Mouse (Mus musculus) forebrain, embryonic 12.5 days (tissue): Measurements from ENCODE around the gene Grn. TPM values are rescaled to one million over a fixed set of nuclear protein-coding genes. Genes with fewer than 3 reads are reported as not detected.
A peak's percentile ranks its signal among the peaks of the same experiment; 100 is the strongest.

Experiments used
- ATAC-seq: fragments of 200-750 bp; cut with Nextera tagmentation; 2 replicates; pipeline ENCODE4 v1.8.0; 2017; ENCODE audit warnings: moderate TSS enrichment; ENCODE audit not compliant: low FRiP score
- H3K27ac ChIP-seq: fragments of 300-500 bp; sonication (generic); 2 replicates; pipeline ENCODE4 v1.5.1; 2016; ENCODE audit warnings: mild to moderate bottlenecking
- H3K27me3 ChIP-seq: fragments of 300-500 bp; sonication (generic); 2 replicates; pipeline ENCODE4 v1.6.1; 2016; ENCODE audit warnings: mild to moderate bottlenecking
- H3K36me3 ChIP-seq: fragments of 300-500 bp; sonication (generic); replicated peaks from 2 replicates; pipeline ENCODE4 v1.6.1; 2016; ENCODE audit warnings: mild to moderate bottlenecking
- H3K4me1 ChIP-seq: fragments of 300-500 bp; sonication (generic); 2 replicates; pipeline ENCODE4 v1.6.1; 2016
- H3K4me2 ChIP-seq: fragments of 300-500 bp; sonication (generic); 2 replicates; pipeline ENCODE4 v1.6.1; 2016; ENCODE audit warnings: mild to moderate bottlenecking, moderate library complexity
- H3K4me3 ChIP-seq: fragments of 300-500 bp; sonication (generic); replicated peaks from 2 replicates; pipeline ENCODE4 v1.5.1; 2016; ENCODE audit warnings: mild to moderate bottlenecking
- H3K9ac ChIP-seq: fragments of 300-500 bp; sonication (generic); 2 replicates; pipeline ENCODE4 v1.6.1; 2016; ENCODE audit warnings: mild to moderate bottlenecking
- H3K9me3 ChIP-seq: fragments of 300-500 bp; sonication (generic); 2 replicates; pipeline ENCODE4 v1.6.1; 2016
- WGBS: fragments of 180-500 bp; shearing (Covaris S2); methylation state at CpG from one replicate; pipeline ENCODE4 v1.1.7; 2016; 5-methylcytosine and 5-hydroxymethylcytosine counted together
- polyA plus RNA-seq: library from polyadenylated mRNA; unstranded; fragments of >200 nt; fragmentation: Nextera tagmentation; extraction: Ambion mirVana; gene quantifications from 2 replicates; pipeline ENCODE4 v1.2.1, GENCODE M21; 2016

The Grn gene
- polyA plus RNA-seq, 1 experiment from 2014 or later: 55.5 TPM

DNA sequence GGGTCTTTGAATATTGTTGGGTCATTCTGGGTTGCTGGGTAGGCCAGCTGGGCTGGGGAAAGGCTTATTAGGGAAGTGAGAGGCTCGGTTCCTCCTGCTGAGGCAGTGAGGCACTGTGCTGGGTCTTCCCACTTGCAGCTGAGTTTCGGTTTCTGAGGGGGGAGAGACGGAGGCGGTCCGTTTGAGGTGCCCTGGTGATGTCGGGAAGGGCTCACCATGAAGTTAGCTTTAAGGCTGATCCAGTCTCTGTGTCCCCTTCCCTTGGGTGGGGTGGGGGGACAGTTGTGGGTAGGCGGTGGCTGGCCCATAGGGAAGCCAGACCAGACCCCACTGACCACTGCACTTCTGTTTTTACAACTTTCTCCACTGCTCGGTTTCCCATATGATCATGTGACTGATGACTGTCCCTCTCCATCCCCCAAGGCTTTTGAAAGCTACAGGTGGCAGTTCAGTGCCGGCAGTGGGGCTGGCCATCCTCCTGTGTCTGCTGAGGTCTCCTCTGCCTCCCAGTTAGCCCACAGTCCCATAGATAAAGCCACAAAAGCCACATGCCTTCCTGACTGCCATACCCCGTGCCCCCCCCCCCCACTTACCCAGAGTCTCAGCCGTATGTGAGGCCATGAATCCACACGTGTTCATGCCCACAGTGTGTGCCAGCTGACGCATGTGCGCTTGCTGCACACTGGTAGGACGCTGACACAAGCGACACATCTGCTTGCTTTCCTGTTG lies 2.2 kb downstream of the Grn start:
- Histone ChIP-seq H3K4me3 (no peak overlapping the region), H3K9me3 (no peaks in the 10 kb centered on the region), H3K4me2 (no peak overlapping the region), H3K9ac (no peak overlapping the region), H3K27ac (no peak overlapping the region), H3K36me3 (peaks cover 34% of the 10 kb centered on the region), H3K27me3 (peaks cover 9% of the 10 kb centered on the region), H3K4me1 (peaks cover 20% of the 10 kb centered on the region)
- 71% methylated on average over 16 of the region's 16 CpGs for WGBS
- ATAC-seq: no peak

DNA sequence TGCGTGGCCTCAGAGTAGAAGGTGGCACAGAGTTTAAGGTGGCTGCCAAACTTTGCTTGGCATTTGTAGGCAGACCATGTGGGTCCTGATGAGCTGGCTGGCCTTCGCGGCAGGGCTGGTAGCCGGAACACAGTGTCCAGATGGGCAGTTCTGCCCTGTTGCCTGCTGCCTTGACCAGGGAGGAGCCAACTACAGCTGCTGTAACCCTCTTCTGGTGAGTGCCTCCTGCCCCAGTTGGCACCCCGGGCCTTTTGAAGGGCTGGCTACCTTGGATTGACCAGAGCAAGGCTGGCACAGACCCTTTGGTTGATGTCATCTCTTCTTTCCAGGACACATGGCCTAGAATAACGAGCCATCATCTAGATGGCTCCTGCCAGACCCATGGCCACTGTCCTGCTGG lies 2.8 kb downstream of the Grn start:
- Histone ChIP-seq H3K4me1 (peaks cover 26% of the 10 kb centered on the region), H3K27me3 (peaks cover 11% of the 10 kb centered on the region), H3K4me3 (no peak overlapping the region), H3K9me3 (no peaks in the 10 kb centered on the region), H3K27ac (no peak overlapping the region), H3K36me3 (peaks cover 39% of the 10 kb centered on the region), H3K4me2 (no peak overlapping the region), H3K9ac (no peak overlapping the region)
- ATAC-seq: no peak
- 88% methylated on average over 6 of the region's 6 CpGs for whole genome bisulfite sequencing

DNA sequence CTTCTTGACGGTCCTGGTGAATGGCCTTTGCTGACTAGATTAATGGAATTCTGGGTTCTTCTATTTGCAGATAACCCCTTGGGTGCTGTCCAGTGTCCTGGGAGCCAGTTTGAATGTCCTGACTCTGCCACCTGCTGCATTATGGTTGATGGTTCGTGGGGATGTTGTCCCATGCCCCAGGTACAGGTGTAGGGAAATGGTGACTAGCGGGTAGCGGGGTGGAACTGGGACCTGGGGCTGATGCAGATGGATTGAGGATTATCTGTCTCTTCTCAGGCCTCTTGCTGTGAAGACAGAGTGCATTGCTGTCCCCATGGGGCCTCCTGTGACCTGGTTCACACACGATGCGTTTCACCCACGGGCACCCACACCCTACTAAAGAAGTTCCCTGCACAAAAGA lies 3.8 kb downstream of the Grn start:
- Histone ChIP-seq H3K27me3 (peaks cover 16% of the 10 kb centered on the region), H3K4me3 (no peak overlapping the region), H3K4me1 (peaks cover 36% of the 10 kb centered on the region), H3K9me3 (no peaks in the 10 kb centered on the region), H3K36me3 (peaks cover 47% of the 10 kb centered on the region), H3K4me2 (no peak overlapping the region), H3K9ac (no peak overlapping the region), H3K27ac (no peak overlapping the region)
- ATAC-seq: no peak
- 91% methylated on average over 7 of the region's 7 CpGs for WGBS

DNA sequence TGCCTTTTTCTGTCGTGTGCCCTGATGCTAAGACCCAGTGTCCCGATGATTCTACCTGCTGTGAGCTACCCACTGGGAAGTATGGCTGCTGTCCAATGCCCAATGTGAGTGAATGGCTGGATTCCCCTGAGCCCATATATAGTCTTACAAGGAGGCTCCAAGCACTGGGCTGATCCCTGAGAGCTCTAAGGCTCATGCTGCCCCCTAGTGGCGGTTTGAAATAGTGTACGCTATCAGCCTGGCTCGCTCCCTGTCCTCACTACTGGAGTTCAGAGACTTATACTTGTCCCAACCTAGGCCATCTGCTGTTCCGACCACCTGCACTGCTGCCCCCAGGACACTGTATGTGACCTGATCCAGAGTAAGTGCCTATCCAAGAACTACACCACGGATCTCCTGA lies 4.3 kb downstream of the Grn start:
- Histone ChIP-seq H3K36me3 (peaks cover 53% of the 10 kb centered on the region), H3K4me1 (peaks cover 40% of the 10 kb centered on the region), H3K27me3 (peaks cover 16% of the 10 kb centered on the region), H3K9ac (no peak overlapping the region), H3K4me3 (no peak overlapping the region), H3K9me3 (no peaks in the 10 kb centered on the region), H3K27ac (no peak overlapping the region), H3K4me2 (no peak overlapping the region)
- 13% methylated on average over 7 of the region's 7 CpGs for WGBS
- peak; percentile 40 for ATAC-seq

DNA sequence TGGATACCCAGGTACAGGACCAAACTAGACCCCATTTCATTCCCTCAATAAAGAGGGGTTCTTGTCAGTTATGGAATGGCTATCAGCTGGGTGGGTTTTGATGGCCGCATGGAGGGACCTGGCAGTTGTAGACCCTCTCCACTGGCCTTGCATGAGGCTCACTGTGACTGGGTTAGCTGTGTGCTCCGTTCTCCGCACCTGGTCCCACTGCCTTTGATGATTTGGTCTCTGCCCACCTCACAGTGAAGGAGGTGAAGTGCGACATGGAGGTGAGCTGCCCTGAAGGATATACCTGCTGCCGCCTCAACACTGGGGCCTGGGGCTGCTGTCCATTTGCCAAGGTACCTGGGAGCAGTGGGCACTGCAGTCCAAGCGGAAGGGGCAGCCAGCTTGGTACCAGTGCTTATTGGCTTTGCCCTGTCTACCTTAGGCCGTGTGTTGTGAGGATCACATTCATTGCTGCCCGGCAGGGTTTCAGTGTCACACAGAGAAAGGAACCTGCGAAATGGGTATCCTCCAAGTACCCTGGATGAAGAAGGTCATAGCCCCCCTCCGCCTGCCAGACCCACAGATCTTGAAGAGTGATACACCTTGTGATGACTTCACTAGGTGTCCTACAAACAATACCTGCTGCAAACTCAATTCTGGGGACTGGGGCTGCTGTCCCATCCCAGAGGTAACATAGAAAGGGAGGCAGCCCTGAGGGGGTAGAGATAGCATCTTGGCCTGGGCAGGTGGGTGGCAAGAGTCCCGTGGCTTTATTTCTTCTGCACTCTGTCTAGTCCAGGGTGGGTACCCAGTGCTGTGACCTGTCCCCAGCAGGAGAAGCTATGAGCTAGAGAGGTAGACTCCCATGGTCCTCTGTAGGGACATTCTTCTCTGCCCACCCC lies 4.9 kb downstream of the Grn start:
- peaks cover 20% of the 10 kb centered on the region for H3K27me3 ChIP-seq
- H3K4me2 ChIP-seq: no peak overlapping the region
- ATAC-seq: no peak
- H3K4me3 ChIP-seq: no peak overlapping the region
- H3K27ac ChIP-seq: no peak overlapping the region
- no peaks in the 10 kb centered on the region for H3K9me3 ChIP-seq
- H3K36me3 ChIP-seq: peaks cover 59% of the 10 kb centered on the region
- 90% methylated on average over 11 of the region's 11 CpGs for WGBS
- H3K4me1 ChIP-seq: peaks cover 36% of the 10 kb centered on the region
- H3K9ac ChIP-seq: no peak overlapping the region

DNA sequence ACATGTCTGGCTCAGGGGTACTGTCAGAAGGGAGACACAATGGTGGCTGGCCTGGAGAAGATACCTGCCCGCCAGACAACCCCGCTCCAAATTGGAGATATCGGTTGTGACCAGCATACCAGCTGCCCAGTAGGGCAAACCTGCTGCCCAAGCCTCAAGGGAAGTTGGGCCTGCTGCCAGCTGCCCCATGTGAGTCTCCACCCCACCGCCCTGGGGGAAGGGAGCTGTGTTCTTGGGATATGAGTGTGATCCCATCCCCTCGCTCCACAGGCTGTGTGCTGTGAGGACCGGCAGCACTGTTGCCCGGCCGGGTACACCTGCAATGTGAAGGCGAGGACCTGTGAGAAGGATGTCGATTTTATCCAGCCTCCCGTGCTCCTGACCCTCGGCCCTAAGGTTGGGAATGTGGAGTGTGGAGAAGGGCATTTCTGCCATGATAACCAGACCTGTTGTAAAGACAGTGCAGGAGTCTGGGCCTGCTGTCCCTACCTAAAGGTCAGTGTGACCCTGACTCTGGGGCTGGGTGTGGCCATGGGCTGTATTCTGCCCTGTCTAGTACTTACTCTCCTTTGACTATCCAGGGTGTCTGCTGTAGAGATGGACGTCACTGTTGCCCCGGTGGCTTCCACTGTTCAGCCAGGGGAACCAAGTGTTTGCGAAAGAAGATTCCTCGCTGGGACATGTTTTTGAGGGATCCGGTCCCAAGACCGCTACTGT lies 5.8 kb downstream of the Grn start:
- H3K4me1 ChIP-seq: peaks cover 29% of the 10 kb centered on the region
- H3K4me2 ChIP-seq: no peak overlapping the region
- peaks cover 68% of the 10 kb centered on the region for H3K36me3 ChIP-seq
- no peak for ATAC-seq
- H3K9ac ChIP-seq: no peak overlapping the region
- no peak overlapping the region for H3K27ac ChIP-seq
- 94% methylated on average over 18 of the region's 18 CpGs for WGBS
- H3K9me3 ChIP-seq: no peaks in the 10 kb centered on the region
- no peak overlapping the region for H3K4me3 ChIP-seq
- H3K27me3 ChIP-seq: peaks cover 22% of the 10 kb centered on the region

DNA sequence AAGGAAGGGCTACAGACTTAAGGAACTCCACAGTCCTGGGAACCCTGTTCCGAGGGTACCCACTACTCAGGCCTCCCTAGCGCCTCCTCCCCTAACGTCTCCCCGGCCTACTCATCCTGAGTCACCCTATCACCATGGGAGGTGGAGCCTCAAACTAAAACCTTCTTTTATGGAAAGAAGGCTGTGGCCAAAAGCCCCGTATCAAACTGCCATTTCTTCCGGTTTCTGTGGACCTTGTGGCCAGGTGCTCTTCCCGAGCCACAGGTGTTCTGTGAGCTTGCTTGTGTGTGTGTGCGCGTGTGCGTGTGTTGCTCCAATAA lies 6.3 kb downstream of the Grn start:
- H3K27ac ChIP-seq: no peak overlapping the region
- WGBS: 80% methylated on average over 10 of the region's 10 CpGs
- H3K4me1 ChIP-seq: peaks cover 29% of the 10 kb centered on the region
- peaks cover 73% of the 10 kb centered on the region for H3K36me3 ChIP-seq
- no peak for ATAC-seq
- no peaks in the 10 kb centered on the region for H3K9me3 ChIP-seq
- H3K4me3 ChIP-seq: no peak overlapping the region
- H3K4me2 ChIP-seq: no peak overlapping the region
- 0 out of 2 replicates have a peak overlapping the region, but pooled peaks have one; percentile 65 for H3K9ac ChIP-seq
- peaks cover 22% of the 10 kb centered on the region for H3K27me3 ChIP-seq

DNA sequence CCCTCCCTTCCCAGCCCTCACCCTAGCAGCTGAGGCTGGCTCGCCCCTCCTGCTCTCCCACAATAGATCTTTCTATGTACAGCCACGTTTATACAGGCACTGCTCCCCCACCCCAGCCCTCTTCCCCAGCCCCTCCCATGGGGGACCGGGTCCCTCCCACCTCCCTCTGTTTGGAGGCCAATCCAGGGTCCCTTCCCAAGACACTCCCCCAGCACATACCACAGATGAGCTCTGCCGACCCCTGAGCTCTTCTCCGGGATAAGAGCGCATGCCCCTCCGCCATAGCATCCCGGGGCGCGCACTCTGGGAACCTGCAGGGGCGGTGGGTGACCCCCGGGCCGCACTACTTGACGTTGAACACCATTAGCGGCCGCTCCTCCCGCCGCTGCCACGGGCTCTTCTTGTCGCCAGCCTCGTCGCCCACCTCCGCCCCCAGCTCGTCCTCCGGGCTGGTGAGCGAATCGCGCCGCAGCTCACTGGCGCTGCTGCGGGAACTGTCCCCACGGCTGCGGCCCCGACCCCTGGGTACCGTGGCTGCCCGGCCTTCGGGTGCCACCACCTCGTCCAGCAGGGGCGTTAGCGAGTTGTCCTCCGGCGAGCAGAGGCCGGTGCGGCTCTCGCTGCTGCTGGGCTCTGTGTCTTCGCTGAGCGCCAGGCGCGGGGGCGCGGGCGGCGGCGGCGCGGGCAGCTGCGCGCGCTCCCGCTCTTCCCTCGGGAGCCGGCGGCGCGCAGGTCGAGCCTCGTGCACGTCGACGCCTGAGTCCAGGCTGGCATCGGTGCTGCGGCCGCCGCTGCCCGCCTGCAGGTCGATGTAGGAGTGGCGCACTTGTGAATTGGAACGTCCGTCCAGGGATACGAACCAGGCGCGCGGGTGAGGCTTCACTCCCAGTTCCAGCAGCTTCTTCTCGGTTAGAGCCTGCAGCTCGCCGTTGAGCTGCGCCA lies 7.3 kb downstream of the Grn start:
- peaks cover 25% of the 10 kb centered on the region for H3K4me1 ChIP-seq
- H3K9me3 ChIP-seq: no peaks in the 10 kb centered on the region
- H3K27ac ChIP-seq: peak overlapping the region; percentile 63
- H3K36me3 ChIP-seq: peaks cover 83% of the 10 kb centered on the region
- WGBS: 4% methylated on average over 86 of the region's 87 CpGs
- peak overlapping the region; percentile 63 for H3K4me2 ChIP-seq
- peaks cover 22% of the 10 kb centered on the region for H3K27me3 ChIP-seq
- peak; percentile 56 for ATAC-seq
- H3K4me3 ChIP-seq: peak overlapping the region; percentile 37
- peak overlapping the region; percentile 65 for H3K9ac ChIP-seq

DNA sequence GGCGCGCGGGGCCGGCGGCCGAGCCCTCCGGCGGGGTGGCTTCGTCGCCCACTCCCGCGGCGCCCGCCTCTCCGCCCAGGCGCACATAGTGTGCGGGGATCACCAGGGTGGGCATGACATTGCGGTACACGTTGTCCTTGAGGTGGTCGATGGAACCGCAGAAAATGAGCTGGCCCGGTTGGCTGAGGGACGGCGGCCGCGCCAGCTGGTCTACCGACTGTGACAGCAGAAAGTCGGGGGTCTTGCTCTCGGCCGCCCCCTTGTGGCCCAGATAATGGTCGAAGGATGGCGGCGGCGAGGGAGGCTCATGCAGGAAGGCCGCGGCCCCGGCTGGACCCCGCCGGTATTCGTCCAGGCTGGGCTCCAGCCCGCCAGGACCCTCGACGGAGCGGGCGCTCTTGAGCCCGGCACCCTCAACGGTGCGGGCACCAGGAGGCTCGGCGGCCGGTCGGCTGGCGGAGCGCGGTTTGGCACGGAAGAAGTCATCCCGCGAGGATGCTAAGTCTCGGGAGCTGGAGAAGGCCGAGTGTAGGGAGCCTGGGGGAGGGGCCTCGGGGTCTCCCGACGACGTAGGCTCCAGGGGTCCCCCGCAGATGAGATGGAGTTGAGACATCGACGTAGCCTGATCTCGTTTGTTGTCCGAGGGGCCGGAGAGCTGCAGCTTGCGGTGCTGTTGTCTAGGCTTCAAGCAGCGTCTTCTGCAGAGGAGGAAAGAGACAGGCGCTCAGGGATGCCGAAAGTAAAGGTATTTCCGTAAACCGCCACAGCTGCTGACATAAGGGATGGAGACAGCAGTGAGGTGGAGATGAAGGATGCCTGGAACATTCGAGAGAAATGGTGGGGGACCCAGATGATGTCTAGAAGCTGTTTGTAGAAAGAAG lies 8.3 kb downstream of the Grn start:
- Histone ChIP-seq H3K9ac (peak overlapping the region; percentile 65), H3K27ac (peak overlapping the region; percentile 63; the same call in 1 of the 2 replicates), H3K27me3 (peaks cover 22% of the 10 kb centered on the region), H3K36me3 (peaks cover 86% of the 10 kb centered on the region), H3K4me3 (peak overlapping the region; percentile 37), H3K4me1 (peaks cover 26% of the 10 kb centered on the region), H3K9me3 (no peaks in the 10 kb centered on the region), H3K4me2 (peak overlapping the region; percentile 63)
- 7% methylated on average over 77 of the region's 77 CpGs for WGBS
- ATAC-seq: peak; percentile 44

DNA sequence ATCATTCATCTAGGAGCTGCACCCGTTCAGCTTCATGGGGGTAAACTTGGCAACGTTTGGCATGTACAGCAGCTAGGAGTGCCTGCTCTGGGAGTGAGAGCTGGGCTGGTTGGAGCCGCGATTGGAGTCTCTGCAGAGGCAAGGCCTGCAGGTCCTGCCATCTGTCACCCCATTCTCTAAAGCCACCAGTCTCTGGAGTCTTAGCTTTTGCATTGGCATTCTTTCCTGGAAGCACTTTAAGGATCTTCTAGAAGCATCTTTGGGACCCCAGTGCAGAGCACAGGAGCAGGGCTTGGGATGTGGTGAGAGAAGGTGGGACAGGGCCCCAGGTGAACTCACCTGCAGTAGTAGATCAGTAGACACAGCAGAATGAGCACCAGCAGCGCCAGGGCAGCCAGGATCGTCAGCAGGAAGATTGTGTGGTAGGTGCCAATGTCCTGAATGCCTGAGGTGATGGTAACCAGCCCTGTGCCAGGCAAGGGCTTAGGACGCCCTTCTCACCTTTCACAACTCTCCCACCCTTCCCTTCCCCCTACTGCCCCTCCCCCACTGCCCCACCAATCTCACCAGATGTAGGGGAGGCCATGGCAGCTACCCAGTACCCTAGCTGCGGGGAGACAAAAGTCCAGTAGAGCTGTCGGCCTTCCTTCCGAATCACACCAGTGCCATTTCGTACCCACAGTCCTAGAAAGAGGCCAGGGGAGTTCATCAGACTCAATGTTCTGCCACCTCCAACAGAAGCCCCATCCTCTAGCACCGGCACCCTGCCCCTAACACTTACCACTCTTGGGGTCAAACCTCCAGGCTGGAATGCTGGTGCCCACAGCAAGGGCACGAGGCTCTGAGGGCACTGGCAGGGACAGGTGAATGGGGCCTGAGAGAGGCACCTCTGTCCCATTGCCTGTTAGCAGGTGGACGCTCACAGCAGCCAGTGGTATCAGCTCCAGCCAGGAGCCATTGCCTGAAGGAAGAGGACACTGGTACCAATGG lies 9.3 kb downstream of the Grn start:
- H3K4me2 ChIP-seq: no peak overlapping the region
- H3K9me3 ChIP-seq: no peaks in the 10 kb centered on the region
- H3K9ac ChIP-seq: no peak overlapping the region
- H3K27ac ChIP-seq: 0 out of 2 replicates have a peak overlapping the region, but pooled peaks have one; percentile 63
- WGBS: 83% methylated on average over 14 of the region's 14 CpGs
- H3K4me1 ChIP-seq: peaks cover 35% of the 10 kb centered on the region
- H3K27me3 ChIP-seq: peaks cover 22% of the 10 kb centered on the region
- H3K36me3 ChIP-seq: peaks cover 92% of the 10 kb centered on the region
- no peak for ATAC-seq
- H3K4me3 ChIP-seq: no peak overlapping the region
